Mouse (Mus musculus): ENCODE measurements around the gene Zfp809.

GRCm38 (mm10) chr9:22217858-22218493 lies 7.5 kb upstream of the Zfp809 start:
- TF ChIP-seq POLR2A (IDR thresholded peaks at IDR 0.05; ENCODE audit: borderline replicate concordance, low read depth, low read length) (no peak), CTCF (IDR thresholded peaks at IDR 0.05; ENCODE audit: low read depth, low read length) (no peak)
